Mouse (Mus musculus) monocyte, adult 2 months (primary cell): ENCODE measurements around the gene Ass1.

ENCODE experiments used
- DNase-seq, 2 experiments: peaks; one replicate each; pipeline ENCODE4 v3.0.0; 2022; ENCODE audit warnings: low spot score in 2 of 2, low read depth in 1 of 2

Ass1 gene

DNA sequence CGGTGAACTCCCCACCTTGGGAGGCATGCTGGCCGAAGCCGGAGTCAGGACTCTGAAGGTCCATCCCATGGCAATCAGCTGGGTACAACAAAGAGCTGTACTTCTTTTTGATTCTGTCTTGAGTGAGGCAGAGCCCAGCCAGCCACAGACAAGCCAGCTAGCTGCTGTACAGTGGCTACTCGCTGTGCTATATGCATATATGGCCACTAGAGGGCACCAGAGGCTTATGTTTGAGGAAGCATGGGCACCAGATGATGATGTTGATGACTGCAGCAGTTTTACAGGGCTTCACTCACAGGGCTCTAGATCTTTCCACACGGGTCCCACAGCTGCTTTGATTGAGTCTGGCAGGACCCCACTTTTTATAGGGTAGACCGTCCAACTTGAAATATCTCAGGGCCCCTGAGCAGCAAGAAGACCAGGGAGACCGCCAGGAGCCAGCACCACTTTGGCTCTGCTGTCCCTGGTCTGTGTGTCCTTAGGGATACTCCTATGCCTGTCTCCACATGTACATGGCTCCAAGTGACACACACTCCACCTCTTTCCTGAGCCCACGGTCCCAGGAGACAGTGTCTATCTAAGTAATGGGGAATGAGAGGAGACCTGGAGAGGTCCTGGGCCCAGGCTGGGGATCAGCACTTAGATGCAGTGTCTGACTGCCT is 13.0 kb downstream of the Ass1 start:
- peak; percentile 41 to 62 for DNase-seq

GRCm38 (mm10) chr2:31484187-31484586 is 14.2 kb downstream of the Ass1 start:
- DNase-seq = peak in 1 of 2 experiments; percentile 16

DNA sequence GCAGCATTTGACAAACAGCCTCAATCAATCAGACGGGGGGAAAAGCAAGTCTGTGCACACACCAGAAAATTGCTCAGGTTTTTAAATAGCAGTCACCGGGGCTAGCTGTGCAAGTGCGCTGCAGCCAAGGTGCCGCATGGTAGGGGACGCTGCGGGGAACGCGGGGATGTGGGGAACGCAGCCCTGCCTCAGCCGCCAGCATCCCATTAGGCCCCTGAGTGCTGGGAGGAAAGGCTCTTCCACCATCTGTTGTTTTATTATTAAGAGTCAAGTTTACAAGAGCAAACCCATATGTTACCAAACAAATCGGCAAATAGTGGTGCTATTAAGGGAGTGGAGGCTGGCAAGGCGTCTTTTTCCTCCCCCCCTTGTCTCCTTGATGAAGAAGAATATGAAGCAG is 19.2 kb downstream of the Ass1 start:
- DNase-seq = no peak

GRCm38 (mm10) chr2:31490556-31490955 is 20.5 kb downstream of the Ass1 start:
- DNase-seq = no peak

- DNase-seq = no peak
Measured at GRCm38 (mm10) chr2:31492308-31492707, 22.3 kb downstream of the Ass1 start.

DNA sequence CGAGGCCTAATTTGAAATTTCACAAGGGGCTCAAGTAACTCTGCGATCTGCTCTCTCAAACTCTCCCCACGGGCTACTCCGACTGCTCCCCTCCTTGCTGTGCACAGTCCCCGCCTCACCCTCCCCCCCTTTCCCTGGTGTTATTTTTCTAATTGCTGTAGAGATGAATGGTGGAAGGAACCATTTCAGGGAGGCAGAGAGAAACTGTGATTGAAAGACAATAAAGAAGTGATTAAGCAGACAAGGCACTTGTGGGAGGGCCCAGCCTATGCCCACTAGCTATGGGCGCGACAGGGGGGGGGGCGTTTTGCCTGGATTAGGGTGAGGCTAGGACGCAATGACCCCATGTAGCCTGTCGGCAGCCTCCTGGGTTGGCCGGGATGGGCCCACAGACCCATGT is 23.2 kb downstream of the Ass1 start:
- no peak for DNase-seq

- no peak for DNase-seq
Measured at GRCm38 (mm10) chr2:31494315-31494714, 24.3 kb downstream of the Ass1 start.

GRCm38 (mm10) chr2:31495046-31495476 is 25.1 kb downstream of the Ass1 start:
- no peak for DNase-seq

- no peak for DNase-seq
Measured at GRCm38 (mm10) chr2:31496141-31496540, 26.1 kb downstream of the Ass1 start.

DNA sequence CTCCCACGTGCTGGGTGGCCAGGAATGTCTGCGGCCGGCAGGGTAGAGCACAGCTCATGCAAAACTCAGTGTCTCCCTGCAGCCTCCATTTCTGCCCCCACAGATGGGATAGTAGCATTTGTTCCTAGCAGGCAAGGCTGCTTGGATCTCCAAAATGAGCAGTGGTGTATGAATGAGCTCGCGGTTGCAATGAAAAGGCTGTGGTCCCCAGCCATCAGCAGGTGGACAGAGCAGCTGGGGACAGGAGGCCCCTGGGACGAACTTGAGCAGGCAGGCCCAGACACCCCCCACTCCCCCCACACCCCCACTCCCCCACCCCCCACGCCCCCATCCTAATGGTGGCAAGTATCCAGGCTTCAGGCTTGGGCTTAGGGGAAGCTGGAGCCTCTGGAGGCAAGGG is 27.1 kb downstream of the Ass1 start:
- DNase-seq = no peak

DNA sequence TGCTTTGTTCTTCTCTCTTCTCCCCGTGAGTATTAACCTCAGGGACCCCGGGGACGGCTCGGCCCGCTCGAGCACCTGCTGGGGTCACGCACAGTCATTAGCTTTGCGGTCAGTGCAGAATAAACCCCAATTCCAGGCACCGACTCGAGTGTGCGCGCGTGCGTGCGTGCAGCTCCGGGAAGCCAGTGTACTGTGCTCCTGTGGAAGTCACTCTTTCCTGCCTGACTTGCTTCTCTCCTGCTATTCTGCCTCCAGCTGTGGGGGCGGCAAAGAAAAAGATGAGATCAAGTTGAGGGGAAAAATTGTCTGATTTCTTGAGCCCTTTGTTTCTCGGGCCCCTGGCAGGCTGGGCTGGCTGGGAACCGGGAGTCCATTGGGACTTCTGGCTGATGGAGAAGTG is 27.6 kb downstream of the Ass1 start:
- DNase-seq = no peak

DNA sequence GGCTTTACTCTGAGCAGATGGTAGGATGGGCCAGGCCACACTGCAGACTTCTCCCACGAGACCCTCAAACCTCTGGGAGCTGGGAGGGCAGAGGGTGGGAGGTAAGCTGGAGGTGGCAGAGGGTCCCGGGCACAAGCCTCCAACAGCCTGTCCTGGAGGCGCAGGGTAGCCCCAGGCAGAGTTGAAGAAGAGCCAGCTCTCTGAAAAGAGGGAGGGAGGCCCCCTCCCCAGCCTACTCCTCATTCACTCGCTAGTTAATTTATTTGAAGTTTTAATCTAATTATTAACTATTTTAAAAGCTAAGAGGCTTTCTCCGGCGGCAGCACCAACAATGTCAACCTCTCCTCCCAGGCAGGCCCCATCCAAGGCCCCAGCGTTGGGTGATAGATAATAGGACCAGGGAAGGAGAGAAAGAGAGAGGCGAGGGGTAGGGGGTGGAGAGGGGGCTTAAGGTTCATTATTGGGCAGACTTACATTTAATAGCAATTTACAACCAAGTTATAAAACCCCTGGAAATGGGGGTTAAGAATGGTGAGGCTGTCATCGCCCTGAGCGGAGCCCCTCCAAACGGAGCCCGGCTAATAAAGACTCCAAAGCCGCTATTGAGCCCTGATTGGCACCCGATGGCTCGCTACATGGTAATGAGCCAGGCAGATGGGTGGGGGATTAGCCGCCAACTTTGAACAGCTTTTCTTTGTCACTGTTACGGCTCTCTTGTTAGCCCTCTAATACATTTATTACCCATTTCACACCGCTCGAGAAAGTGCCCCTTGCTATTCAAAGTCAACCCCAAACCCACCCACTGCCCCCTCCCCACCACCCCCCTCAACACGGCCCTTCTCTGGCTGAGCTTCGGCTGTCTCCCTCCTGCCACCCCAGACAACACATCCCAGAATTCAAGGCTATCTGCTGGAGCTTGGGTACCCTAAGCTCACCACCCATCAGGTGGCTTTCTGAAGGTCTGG is 29.6 kb downstream of the Ass1 start:
- no peak for DNase-seq

- DNase-seq = no peak
Measured at GRCm38 (mm10) chr2:31500292-31501204, 30.5 kb downstream of the Ass1 start.

GRCm38 (mm10) chr2:31501448-31502130 is 31.6 kb downstream of the Ass1 start:
- DNase-seq = no peak

DNA sequence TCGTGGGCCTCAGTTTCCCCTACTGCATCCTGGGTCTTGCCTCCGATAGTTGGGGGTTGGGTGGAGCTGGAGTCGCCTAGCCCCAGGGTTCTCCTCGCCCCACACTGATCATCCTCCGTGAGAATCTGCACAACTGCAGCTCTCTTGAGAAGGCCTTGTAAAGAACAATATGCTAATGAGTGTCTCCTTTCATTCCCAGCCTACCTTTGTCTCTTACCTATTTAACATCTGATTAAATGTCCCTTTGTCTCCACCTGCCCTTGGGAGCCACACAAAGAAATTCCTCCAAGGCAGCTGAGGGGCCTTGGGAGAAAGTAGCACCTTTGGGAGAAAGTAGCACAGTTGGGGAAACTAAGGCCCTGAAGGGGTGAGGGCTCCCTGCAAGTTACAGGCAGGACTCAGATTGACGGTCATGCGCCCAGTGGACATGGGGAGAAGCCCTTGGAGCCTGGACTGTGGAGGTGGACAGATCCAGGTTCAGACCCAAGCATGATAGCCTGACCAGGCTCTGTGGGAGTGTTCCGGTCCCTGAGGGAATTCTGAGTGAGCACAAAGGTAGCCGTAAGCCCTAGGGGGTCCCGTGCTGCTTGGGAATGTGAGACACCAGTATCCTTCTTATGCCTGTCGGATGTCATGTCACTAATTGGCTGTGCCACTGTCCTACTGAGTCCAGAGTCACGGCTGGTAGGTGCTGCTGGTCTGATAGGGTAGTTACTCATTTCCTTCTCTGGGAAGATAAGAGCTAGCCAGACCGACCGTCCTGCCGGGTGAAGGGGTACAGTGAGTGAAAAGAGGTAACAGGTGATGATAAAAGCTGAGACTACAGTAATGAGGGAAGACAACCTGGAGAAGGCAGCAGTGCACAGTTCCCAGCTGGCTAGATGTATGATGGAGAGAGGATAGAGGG is 32.9 kb downstream of the Ass1 start:
- no peak for DNase-seq

- DNase-seq = no peak
Measured at GRCm38 (mm10) chr2:31505472-31505871, 35.5 kb downstream of the Ass1 start.

DNA sequence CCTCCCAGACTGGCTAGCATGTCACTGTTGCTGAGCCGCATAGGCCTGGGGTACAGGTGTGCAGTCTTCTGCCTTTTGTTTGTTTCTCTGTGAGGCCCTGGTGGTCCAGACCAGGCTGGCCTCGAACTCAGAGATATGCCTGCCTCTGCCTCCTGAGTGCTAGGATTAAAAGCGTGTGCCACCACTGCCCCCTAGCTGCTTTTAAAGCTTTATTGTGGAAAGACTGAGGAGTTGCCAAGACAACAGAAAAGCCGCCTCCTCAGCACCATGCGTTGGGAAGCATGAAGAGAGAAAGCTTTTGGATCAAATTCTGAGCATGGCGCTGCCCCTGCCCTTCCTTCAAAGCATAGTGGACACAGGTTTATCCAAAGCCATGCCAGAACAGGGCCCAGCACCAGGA is 38.8 kb downstream of the Ass1 start:
- no peak for DNase-seq

GRCm38 (mm10) chr2:31511316-31511715 is 41.3 kb downstream of the Ass1 start:
- no peak for DNase-seq

DNA sequence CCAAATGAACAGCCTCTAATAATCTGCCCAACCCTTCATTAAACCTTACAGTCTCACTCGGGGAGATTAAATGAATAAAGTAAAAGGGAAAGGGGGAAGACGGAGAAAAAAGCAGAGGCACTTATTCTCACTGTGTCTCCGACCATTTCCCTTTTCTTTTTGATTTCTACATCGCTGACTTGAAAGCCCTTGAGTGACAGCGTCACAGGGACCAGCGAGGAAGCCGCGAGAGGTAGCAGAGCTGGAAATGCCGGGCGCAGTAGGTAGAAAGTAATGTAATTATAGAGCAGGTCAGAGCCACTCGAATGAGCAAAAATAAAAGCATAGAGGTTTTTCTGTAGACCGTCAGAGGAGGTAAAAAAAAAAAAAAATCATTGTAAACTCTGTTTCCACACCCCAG is 46.5 kb downstream of the Ass1 start:
- DNase-seq = no peak
